Mouse (Mus musculus) retina, postnatal 1 day (tissue): ENCODE measurements at regions not wholly inside any gene's neighbourhood (a gene's known extent, or its start where the extent isn't known, plus 50 kb on each side); places are given as distances from the start of the nearest gene placed in this dataset.
A peak's percentile ranks its signal among the peaks of the same experiment; 100 is the strongest.

Experiments
- DNase-seq: peaks from one replicate; pipeline ENCODE4 v3.0.0-alpha.2; 2012

GRCm38 (mm10) chr8:91872278-91873115 lies 70.6 kb upstream of the Irx3 start:
- peak; percentile 80 for DNase-seq

- DNase-seq, result peak; percentile 62
These were observed 65.2 kb upstream of the Irx3 start for GRCm38 (mm10) chr8:91867069-91867468.

- peak; percentile 47 for DNase-seq
These were observed 64.2 kb upstream of the Irx3 start for GRCm38 (mm10) chr8:91866076-91866475.

- DNase-seq, result peak; percentile 84
These were observed 63.5 kb upstream of the Irx3 start for GRCm38 (mm10) chr8:91865361-91865760.

GRCm38 (mm10) chr8:91863505-91863904 lies 61.6 kb upstream of the Irx3 start:
- DNase-seq, result no peak

GRCm38 (mm10) chr8:91855881-91856280 lies 54.0 kb upstream of the Irx3 start:
- no peak for DNase-seq

GRCm38 (mm10) chr8:91854369-91854768 lies 52.5 kb upstream of the Irx3 start:
- no peak for DNase-seq

GRCm38 (mm10) chr8:91853803-91854202 lies 51.9 kb upstream of the Irx3 start:
- DNase-seq, result no peak

- no peak for DNase-seq
These were observed 51.5 kb upstream of the Irx3 start for GRCm38 (mm10) chr8:91853336-91853735.
